Mouse (Mus musculus) CH12.LX (cell line): Measurements from ENCODE around the gene Fgfr2. TPM values are rescaled to one million over a fixed set of nuclear protein-coding genes. Genes with fewer than 3 reads are reported as not detected.

Experiments used
- DNase-seq: peaks from one replicate; pipeline ENCODE4 v3.0.0-alpha.2; 2013; ENCODE audit errors: extremely low read depth
- H3K27ac ChIP-seq: 2 replicates; pipeline ENCODE4 v1.5.1; 2012; ENCODE audit warnings: low read depth, mild to moderate bottlenecking, control low read depth, moderate library complexity; ENCODE audit not compliant: insufficient read depth
- H3K27me3 ChIP-seq: replicated peaks from 2 replicates; pipeline ENCODE3; 2012; ENCODE audit warnings: inconsistent platforms
- H3K36me3 ChIP-seq, 2 experiments: replicated peaks in 1 of 2; 2 replicates each; pipeline versions ENCODE3 to v1.6.1; 2012; ENCODE audit warnings: inconsistent platforms in 1 of 2, low read length in 1 of 2, mild to moderate bottlenecking in 1 of 2, mixed read lengths in 1 of 2, moderate library complexity in 1 of 2; ENCODE audit not compliant: control insufficient read depth in 1 of 2, insufficient read depth in 1 of 2
- H3K4me1 ChIP-seq, 2 experiments: 2 replicates each; pipeline ENCODE4 v1.6.1; 2012; ENCODE audit warnings: inconsistent platforms in 1 of 2, moderate library complexity in 1 of 2; ENCODE audit not compliant: insufficient read depth in 2 of 2, control insufficient read depth in 1 of 2
- H3K4me2 ChIP-seq: 2 replicates; pipeline ENCODE4 v1.6.1; 2012; ENCODE audit warnings: low read depth, mild to moderate bottlenecking, control low read depth; ENCODE audit not compliant: poor library complexity, insufficient read depth, severe bottlenecking
- H3K4me3 ChIP-seq, 3 experiments: fragments of 150-350 bp in 1 of 3; sonication (generic) in 1 of 3; replicated peaks in 1 of 3; 2 replicates each; pipeline versions ENCODE3 to v1.5.1; 2011 to 2012; ENCODE audit warnings: low read depth in 2 of 3, low read length in 2 of 3, mild to moderate bottlenecking in 2 of 3, moderate library complexity in 2 of 3, control low read depth in 1 of 3, improper control_type of control experiment in 1 of 3, inconsistent platforms in 1 of 3, mixed read lengths in 1 of 3; ENCODE audit not compliant: poor library complexity in 1 of 3
- H3K79me2 ChIP-seq: replicated peaks from 2 replicates; pipeline ENCODE4 v1.6.1; 2012; ENCODE audit warnings: mild to moderate bottlenecking, moderate library complexity; ENCODE audit not compliant: control insufficient read depth, poor library complexity, insufficient read depth, severe bottlenecking; ENCODE audit errors: extremely low read depth
- H3K9ac ChIP-seq: 2 replicates; pipeline ENCODE4 v1.6.1; 2012; ENCODE audit warnings: low read depth, mild to moderate bottlenecking, control low read depth, moderate library complexity; ENCODE audit not compliant: insufficient read depth
- H3K9me3 ChIP-seq: replicated peaks from 2 replicates; pipeline ENCODE3; 2012; ENCODE audit warnings: low read length, inconsistent platforms, mixed read lengths
- E2F4 ChIP-seq: IDR thresholded peaks from 2 replicates; pipeline ENCODE4 v1.6.1; 2011; ENCODE audit warnings: low read depth, low read length, improper control_type of control experiment; ENCODE audit not compliant: insufficient replicate concordance
- ETS1 ChIP-seq: conservative IDR thresholded peaks from 2 replicates; pipeline ENCODE4 v1.6.1; 2012; ENCODE audit warnings: low read depth, mild to moderate bottlenecking, inconsistent platforms, low read length, improper control_type of control experiment, moderate library complexity
- HCFC1 ChIP-seq: IDR thresholded peaks from 2 replicates; pipeline ENCODE4 v1.6.1; 2012; ENCODE audit warnings: low read depth, mild to moderate bottlenecking, inconsistent platforms, low read length, improper control_type of control experiment
- IRF4 ChIP-seq: IDR thresholded peaks from 2 replicates; pipeline ENCODE4 v1.6.1; 2014; ENCODE audit warnings: low read depth, mild to moderate bottlenecking, inconsistent platforms, low read length, improper control_type of control experiment
- JUN ChIP-seq: IDR thresholded peaks from 2 replicates; pipeline ENCODE4 v1.6.1; 2011; ENCODE audit warnings: low read depth, mild to moderate bottlenecking, low read length, improper control_type of control experiment, moderate library complexity; ENCODE audit not compliant: insufficient read depth
- JUND ChIP-seq: conservative IDR thresholded peaks from 2 replicates; pipeline ENCODE4 v1.6.1; 2011; ENCODE audit warnings: low read depth, low read length, improper control_type of control experiment
- MAFK ChIP-seq: IDR thresholded peaks from 2 replicates; pipeline ENCODE4 v1.6.1; 2011; ENCODE audit warnings: low read length, improper control_type of control experiment; ENCODE audit not compliant: insufficient replicate concordance
- MAX ChIP-seq: IDR thresholded peaks from 2 replicates; pipeline ENCODE4 v1.6.1; 2011; ENCODE audit warnings: low read length, improper control_type of control experiment
- MAZ ChIP-seq: IDR thresholded peaks from 2 replicates; pipeline ENCODE4 v1.6.1; 2012; ENCODE audit warnings: low read depth, mild to moderate bottlenecking, inconsistent platforms, low read length, improper control_type of control experiment, moderate library complexity
- MEF2A ChIP-seq: IDR thresholded peaks from 2 replicates; pipeline ENCODE4 v1.6.1; 2014; ENCODE audit warnings: low read depth, mild to moderate bottlenecking, inconsistent platforms, low read length, improper control_type of control experiment, borderline replicate concordance
- MXI1 ChIP-seq: IDR thresholded peaks from 2 replicates; pipeline ENCODE4 v1.6.1; 2011; ENCODE audit warnings: mild to moderate bottlenecking, low read depth, low read length, improper control_type of control experiment
- PAX5 ChIP-seq: IDR thresholded peaks from 2 replicates; pipeline ENCODE4 v1.6.1; 2012; ENCODE audit warnings: low read length, inconsistent platforms, mixed read lengths
- POLR2A ChIP-seq: IDR thresholded peaks from 2 replicates; pipeline ENCODE4 v1.6.1; 2011; ENCODE audit warnings: low read depth, mild to moderate bottlenecking, improper control_type of control experiment, low read length
- POLR2AphosphoS2 ChIP-seq: IDR thresholded peaks from 2 replicates; pipeline ENCODE4 v1.6.1; 2011; ENCODE audit warnings: low read depth, low read length, improper control_type of control experiment
- RAD21 ChIP-seq: IDR thresholded peaks from 2 replicates; pipeline ENCODE4 v1.6.1; 2011; ENCODE audit warnings: low read depth, mild to moderate bottlenecking, low read length, improper control_type of control experiment, moderate library complexity
- SIN3A ChIP-seq: IDR thresholded peaks from 2 replicates; pipeline ENCODE4 v1.6.1; 2012; ENCODE audit warnings: low read length, improper control_type of control experiment, inconsistent platforms
- SMC3 ChIP-seq: IDR thresholded peaks from 2 replicates; pipeline ENCODE4 v1.6.1; 2011; ENCODE audit warnings: low read depth, low read length, improper control_type of control experiment
- UBTF ChIP-seq: IDR thresholded peaks from 2 replicates; pipeline ENCODE4 v1.6.1; 2012; ENCODE audit warnings: low read depth, mild to moderate bottlenecking, inconsistent platforms, low read length, improper control_type of control experiment, moderate library complexity
- USF1 ChIP-seq: IDR thresholded peaks from 2 replicates; pipeline ENCODE4 v1.6.1; 2014; ENCODE audit warnings: low read depth, mild to moderate bottlenecking, inconsistent platforms, low read length, improper control_type of control experiment
- USF2 ChIP-seq: conservative IDR thresholded peaks from 2 replicates; pipeline ENCODE4 v1.6.1; 2011; ENCODE audit warnings: low read depth, low read length, improper control_type of control experiment
- ZC3H11A ChIP-seq: IDR thresholded peaks from 2 replicates; pipeline ENCODE4 v1.6.1; 2012; ENCODE audit warnings: low read depth, mild to moderate bottlenecking, inconsistent platforms, low read length, improper control_type of control experiment
- ZKSCAN1 ChIP-seq: IDR thresholded peaks from 2 replicates; pipeline ENCODE4 v1.6.1; 2012; ENCODE audit warnings: low read depth, inconsistent platforms, low read length, improper control_type of control experiment, borderline replicate concordance
- ZMIZ1 ChIP-seq: IDR thresholded peaks from 2 replicates; pipeline ENCODE4 v1.6.1; 2012; ENCODE audit warnings: low read depth, mild to moderate bottlenecking, inconsistent platforms, low read length, improper control_type of control experiment
- ZNF384 ChIP-seq: IDR thresholded peaks from 2 replicates; pipeline ENCODE4 v1.6.1; 2012; ENCODE audit warnings: low read depth, low read length, improper control_type of control experiment, inconsistent platforms
- dilution Hi-C: fragments of 300-500 bp; cut with MboI; formaldehyde crosslinking; loops from 2 replicates; pipeline ENCODE4 v1.14.3; 2020; ENCODE audit warnings: low sequenced_read_pairs; ENCODE audit not compliant: extremely low pct_unique_long_range_greater_than_20kb, extremely low pct_ligation_motif_present
- in situ Hi-C: fragments of 300-500 bp; cut with MboI; formaldehyde crosslinking; loops from 3 replicates; pipeline ENCODE4 v1.14.3; 2019; ENCODE audit warnings: low sequenced_read_pairs, low pct_ligation_motif_present, low pct_unique_long_range_greater_than_20kb, mixed read lengths
- polyA plus RNA-seq: library from polyadenylated mRNA; unstranded; fragments of >175 nt; gene quantifications from 2 replicates; pipeline ENCODE4 v1.2.1, GENCODE M21; 2012; ENCODE audit warnings: low read depth; ENCODE audit not compliant: insufficient read length
- total RNA-seq, 2 experiments: library from RNA; depleted of rRNA; stranded (reverse); fragments of 300-350 nt in 1 of 2; fragments of >200 nt in 1 of 2; gene quantifications; 2 replicates each; pipeline ENCODE4 v1.2.3; 2012 to 2014

Fgfr2 gene
- total and polyA plus RNA-seq, 3 experiments: not detected

DNA sequence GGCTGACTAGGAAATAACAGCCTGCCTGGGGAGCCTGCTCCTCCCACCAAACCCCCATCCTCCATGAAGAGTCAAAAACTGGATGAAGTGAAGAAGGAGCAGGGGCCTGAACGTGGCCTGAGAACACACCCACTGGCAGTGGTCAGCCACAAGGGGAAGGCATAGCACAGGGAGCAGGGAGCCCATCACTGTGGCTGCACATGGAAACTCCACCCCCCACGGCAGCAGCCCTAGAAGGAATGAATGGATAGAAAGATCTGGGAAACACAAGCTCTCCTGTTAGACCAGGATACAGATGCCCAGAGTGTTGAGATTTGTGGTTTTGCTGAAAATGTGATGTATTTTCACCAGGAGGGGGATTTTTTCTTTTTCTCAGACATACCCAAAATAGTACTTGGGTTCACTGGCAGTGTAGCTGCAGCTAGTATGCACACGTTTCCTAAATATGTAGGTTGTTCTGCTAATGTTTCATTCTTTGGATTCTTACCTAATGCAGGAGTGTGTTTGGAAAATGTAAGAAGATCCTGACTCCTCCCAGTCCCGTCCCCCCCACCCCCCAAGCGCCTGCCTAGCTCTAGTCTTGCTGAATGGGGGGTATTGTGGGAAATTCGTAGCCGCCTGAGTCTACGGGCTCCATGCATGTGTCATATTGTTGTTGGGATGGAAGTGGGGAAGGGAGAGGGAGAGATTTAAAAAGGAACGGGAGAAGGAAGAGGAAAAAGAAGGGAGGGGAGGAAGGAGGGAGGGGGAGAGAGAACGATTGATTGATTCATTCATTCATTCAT is 749.4 kb downstream of the Fgfr2 start:
- H3K4me2 ChIP-seq: no peak overlapping the region
- in situ Hi-C loops (no loop called here), dilution Hi-C loops (no loop called here)
- no peak overlapping the region for H3K4me3 ChIP-seq
- TF ChIP-seq ETS1 (no peak), JUN (no peak), MAZ (no peak), HCFC1 (no peak), UBTF (no peak), IRF4 (no peak), ZKSCAN1 (no peak), MAFK (no peak), POLR2A (no peak), USF2 (no peak), SIN3A (no peak), PAX5 (no peak), USF1 (no peak), E2F4 (no peak), ZMIZ1 (no peak), JUND (no peak), POLR2AphosphoS2 (no peak), MEF2A (no peak)
- no peak for DNase-seq
- no peaks in the 10 kb centered on the region for H3K36me3 ChIP-seq
- peaks cover 2% of the 10 kb centered on the region for H3K9me3 ChIP-seq
- H3K79me2 ChIP-seq: no peaks in the 10 kb centered on the region
- no peak overlapping the region for H3K9ac ChIP-seq
- H3K4me1 ChIP-seq: no peaks in the 10 kb centered on the region
- no peak overlapping the region for H3K27ac ChIP-seq
- peaks cover 86% of the 10 kb centered on the region for H3K27me3 ChIP-seq

DNA sequence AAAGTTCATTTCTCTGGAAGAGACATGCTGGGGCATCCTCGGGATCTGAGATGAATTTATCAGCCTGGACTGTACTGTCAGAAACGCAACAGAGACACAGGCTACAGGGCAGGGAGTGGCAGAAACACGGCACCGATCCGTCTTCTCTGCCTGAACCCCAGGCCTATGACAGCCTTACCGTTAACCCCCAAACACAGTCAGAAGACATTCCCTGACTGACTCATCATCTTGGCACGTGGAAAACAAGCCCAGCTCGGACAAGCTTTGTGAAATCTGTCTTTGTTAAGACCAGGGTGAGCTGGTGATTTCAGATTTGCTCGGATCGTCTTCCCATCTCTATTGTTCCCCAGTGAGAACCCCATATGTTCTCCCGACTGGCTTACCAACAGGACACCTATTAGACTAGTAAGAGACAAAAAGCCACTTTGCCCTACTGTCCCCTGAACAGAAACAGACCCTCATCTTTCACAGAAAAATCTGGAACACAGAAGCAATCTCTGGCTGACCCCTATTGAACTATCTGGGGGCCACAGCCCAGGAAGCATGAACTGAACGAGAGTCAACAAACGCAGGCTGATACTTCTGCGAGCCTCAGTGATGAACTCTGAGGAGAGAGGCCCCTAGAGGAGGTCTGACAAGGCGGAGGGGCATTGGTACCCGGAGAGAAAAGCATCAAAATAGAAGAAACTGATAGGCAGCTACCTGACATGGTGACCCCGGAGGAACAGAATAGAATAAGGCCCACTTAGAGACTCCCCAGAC is 750.2 kb downstream of the Fgfr2 start:
- Histone ChIP-seq H3K27me3 (peaks cover 86% of the 10 kb centered on the region), H3K9me3 (peaks cover 2% of the 10 kb centered on the region), H3K4me1 (no peaks in the 10 kb centered on the region), H3K4me2 (no peak overlapping the region), H3K4me3 (no peak overlapping the region), H3K9ac (no peak overlapping the region), H3K27ac (no peak overlapping the region), H3K79me2 (no peaks in the 10 kb centered on the region), H3K36me3 (no peaks in the 10 kb centered on the region)
- TF ChIP-seq RAD21: no peak
- no peak for TF ChIP-seq MAX
- TF ChIP-seq ZC3H11A: no peak
- TF ChIP-seq MXI1: no peak
- no peak for TF ChIP-seq POLR2AphosphoS2
- TF ChIP-seq MAFK: no peak
- TF ChIP-seq ZNF384: no peak
- no peak for TF ChIP-seq SMC3
- TF ChIP-seq SIN3A: no peak
- no peak for TF ChIP-seq UBTF
- TF ChIP-seq ZMIZ1: no peak
- no peak for TF ChIP-seq MEF2A
- dilution Hi-C loops (no loop called here), in situ Hi-C loops (no loop called here)
- no peak for DNase-seq
